Mouse (Mus musculus) thymus, postnatal 4 days (tissue): ENCODE measurements around the gene Katnal1.

Source experiments
- DNase-seq: peaks from one replicate; pipeline ENCODE4 v3.0.0; 2021

The Katnal1 gene

DNA sequence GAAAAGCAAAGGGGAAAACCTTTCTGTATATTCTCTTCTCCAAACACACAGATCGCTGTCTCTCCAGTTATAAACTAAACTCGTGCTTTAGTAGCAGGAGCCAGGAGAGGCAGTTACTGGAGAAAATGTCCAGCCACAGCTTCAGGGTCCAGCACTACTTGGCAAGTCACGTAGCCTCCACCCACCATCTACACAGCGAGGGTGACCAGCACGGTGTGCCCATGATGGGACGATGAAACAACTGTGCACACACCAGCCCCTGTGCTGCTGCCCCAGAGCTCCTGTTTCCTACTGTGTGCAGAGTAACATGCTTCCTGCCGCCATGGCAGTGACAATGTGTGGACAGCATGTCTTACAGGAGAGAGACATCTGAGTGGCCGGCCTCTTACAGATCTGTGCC lies 56.0 kb downstream of the Katnal1 start:
- no peak for DNase-seq

DNA sequence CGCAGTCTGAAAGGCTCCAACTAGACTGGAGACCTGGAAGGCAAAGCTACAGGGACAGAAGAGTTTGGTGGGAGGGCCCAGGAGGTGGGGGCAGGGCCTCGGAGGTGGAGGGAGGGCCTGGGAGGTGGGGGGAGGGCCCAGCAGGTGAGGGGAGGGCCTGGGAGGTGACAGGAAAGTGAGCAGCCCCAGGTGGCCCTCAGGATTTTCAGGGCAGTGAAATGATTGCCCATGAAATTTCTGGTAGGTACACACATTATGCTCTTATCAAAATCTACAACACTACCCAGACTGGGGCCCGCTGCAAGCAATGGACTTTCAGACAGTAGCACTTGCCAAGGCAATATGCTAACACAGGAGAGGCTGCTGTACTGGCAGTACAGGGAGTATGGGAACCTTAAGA lies 59.5 kb downstream of the Katnal1 start:
- DNase-seq: no peak

DNA sequence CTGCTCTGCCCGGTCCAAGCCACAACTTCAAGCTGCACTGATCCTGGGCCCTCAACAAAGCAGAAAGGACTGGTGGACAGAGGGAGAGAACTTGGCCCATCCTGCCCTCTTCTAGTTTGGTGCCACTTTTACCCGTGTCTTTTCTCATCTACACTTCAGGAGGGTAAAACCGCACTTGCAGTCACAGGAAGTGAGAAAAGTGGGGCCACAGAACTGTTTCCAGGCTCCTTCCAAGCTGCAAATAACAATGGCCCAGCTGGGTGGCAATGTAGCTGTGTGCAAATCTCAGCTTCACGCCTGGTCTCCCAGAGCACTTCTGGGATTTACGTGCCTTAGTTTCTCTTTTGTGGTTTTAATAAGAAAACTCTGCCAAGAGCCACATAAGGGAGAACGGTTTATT lies 61.4 kb downstream of the Katnal1 start:
- peak; percentile 54 for DNase-seq

- no peak for DNase-seq
Observed at GRCm38 (mm10) chr5:148867171-148867570, 61.9 kb downstream of the Katnal1 start.

GRCm38 (mm10) chr5:148866571-148866970 lies 62.5 kb downstream of the Katnal1 start:
- DNase-seq: peak; percentile 40

- no peak for DNase-seq
Observed at GRCm38 (mm10) chr5:148863409-148863808, 65.7 kb downstream of the Katnal1 start.

- no peak for DNase-seq
Observed at GRCm38 (mm10) chr5:148862853-148863252, 66.3 kb downstream of the Katnal1 start.

- DNase-seq: no peak
Observed at GRCm38 (mm10) chr5:148862136-148862535, 67.0 kb downstream of the Katnal1 start.

GRCm38 (mm10) chr5:148857522-148857921 lies 71.6 kb downstream of the Katnal1 start:
- DNase-seq: no peak

DNA sequence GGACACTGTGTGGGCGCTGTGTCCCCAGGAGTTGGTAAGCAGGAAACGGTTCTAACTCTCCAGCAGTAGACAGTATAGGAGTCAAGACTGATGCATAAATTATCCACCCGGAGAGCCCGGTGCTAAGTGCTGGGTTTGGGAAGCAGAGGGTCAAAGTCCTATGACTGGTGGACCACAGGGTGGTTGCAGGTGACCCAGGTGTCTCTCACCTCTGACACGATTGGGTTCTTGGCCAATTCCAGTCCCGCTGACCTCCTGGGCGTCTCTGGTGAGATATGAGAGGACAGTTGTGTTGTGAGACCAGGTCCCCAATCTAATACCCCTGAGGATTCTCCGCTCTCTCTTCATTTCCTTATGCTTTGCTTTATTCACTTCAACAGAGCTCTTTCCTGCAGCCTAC lies 74.1 kb downstream of the Katnal1 start:
- DNase-seq: no peak

DNA sequence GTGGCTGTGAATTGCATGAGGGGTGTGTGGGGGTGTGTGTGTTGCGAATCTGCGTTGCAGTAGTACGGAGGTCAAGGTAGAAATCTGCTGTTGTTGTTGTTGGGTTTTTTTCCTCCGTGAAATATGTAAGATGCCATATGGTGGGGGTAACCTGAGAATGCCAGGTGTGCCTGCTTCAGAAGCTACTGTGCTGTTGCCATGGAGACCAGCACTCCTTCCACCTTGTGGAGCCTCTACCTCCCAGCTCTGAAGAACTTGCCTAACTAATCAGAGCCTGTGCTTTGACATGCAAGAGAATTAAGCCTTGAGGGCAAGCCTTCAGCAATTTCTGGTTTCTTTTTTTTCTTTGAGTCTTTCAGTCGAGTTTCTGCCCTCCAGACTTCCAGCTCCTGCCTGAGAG lies 75.0 kb downstream of the Katnal1 start:
- DNase-seq: peak; percentile 20

GRCm38 (mm10) chr5:148849516-148849915 lies 79.6 kb downstream of the Katnal1 start:
- no peak for DNase-seq

- DNase-seq: peak; percentile 36
Observed at GRCm38 (mm10) chr5:148847032-148847431, 82.1 kb downstream of the Katnal1 start.

DNA sequence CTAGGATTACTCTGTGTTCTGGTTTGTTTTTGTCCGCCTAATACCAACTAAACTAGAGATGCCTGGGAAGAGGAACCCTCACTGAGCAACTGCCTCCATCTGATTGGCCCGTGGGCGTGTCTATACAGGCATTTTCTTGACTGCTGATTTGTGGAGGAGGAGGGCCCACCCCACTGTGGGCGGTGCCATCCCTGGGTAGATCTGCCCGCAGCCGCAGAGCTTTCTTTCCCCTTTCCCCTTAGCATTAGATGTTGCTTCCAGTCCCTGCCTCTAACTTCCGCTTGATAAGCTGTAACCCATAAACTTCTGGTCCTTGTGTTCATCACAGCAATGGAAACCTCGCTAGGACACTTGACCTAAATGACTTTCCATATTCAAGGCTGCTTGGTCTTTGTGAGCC lies 92.1 kb downstream of the Katnal1 start:
- peak; percentile 73 for DNase-seq

GRCm38 (mm10) chr5:148831596-148832257 lies 97.4 kb downstream of the Katnal1 start:
- DNase-seq: peak; percentile 94

GRCm38 (mm10) chr5:148831141-148831547 lies 98.0 kb downstream of the Katnal1 start:
- DNase-seq: peak; percentile 35

DNA sequence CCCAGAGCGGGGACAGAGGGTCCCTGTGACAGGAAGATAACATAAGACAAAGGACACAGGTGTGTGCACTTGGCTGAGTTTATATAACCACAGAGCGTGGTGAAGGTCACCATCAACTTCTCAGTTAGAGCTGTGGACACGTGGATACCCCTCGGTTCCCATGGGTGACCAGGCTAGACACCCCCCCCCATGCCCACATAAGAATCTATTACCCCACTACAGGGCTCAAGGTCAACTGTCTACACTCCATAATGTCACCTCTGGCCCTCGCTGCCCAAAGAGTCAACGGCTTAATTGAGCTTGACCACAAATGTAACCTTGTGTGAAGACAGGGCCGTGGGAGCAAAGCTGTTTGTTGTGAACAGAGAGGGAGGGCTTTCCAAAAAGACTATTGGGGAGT lies 103.4 kb downstream of the Katnal1 start:
- no peak for DNase-seq

DNA sequence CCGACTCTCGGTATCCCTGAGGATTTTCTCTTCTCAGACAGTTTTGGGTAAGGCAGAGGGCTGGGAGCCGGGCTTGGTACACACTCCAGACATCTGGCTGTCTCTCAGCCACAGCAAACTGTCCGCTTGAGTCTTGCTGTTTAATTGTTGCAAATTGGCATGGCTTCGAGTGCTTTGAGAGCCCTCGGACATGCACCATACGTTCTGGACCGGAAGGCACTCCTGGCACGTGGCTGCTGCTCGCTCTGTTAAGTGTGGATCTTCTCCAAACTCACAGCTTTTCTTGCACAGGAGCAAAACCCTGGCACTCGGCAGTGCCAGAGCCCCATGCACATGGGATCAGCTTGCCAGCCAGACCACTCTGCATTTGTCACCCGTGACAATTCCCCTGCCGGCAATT lies 106.3 kb downstream of the Katnal1 start:
- no peak for DNase-seq
